Mouse (Mus musculus) cerebellum, adult 2 months (tissue): ENCODE data around the gene Thg1l.

Source experiments
- CTCF ChIP-seq: fragments of 200-500 bp; IDR thresholded peaks from 2 replicates; pipeline ENCODE4 v1.5.1; 2011; ENCODE audit warnings: low read depth, mild to moderate bottlenecking, control low read depth, low read length, moderate library complexity, borderline replicate concordance; ENCODE audit not compliant: insufficient read depth
- POLR2A ChIP-seq: fragments of 200-500 bp; IDR thresholded peaks from 2 replicates; pipeline ENCODE4 v1.6.1; 2011; ENCODE audit warnings: low read length, control low read depth, borderline replicate concordance; ENCODE audit not compliant: insufficient read depth

DNA sequence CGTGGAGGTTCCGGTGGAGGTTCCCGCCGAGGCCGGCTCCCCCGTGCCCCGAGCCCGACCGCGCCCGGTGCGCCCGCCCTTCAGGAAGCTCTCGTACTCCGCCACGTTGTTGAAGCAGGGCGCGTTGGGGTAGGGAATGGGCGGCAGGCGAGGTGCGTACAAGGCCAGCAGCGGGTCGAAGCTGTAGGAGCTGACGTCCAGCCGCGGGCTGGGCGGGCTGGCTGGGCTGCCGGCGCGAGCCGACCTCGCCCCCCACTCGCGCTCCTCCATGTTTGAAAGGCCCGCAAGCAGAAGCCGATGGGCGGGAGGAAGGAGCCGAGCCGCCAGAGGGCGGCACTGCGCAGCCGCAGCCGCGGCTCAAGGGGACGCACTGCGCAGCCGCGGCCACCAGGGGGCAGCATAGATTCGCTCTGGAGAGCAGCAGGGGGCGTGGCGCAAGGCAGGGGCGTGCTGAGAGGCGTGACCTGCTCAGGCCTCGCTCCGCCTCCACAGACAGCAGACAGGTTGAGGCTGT lies 10.6 kb downstream of the Thg1l start, which contains the start of gene Lsm11:
- TF ChIP-seq POLR2A = no peak
- peak; percentile 96 for TF ChIP-seq CTCF
